17 mouse cellular contexts compared by ENCODE assay signal in the genomic region with DNA sequence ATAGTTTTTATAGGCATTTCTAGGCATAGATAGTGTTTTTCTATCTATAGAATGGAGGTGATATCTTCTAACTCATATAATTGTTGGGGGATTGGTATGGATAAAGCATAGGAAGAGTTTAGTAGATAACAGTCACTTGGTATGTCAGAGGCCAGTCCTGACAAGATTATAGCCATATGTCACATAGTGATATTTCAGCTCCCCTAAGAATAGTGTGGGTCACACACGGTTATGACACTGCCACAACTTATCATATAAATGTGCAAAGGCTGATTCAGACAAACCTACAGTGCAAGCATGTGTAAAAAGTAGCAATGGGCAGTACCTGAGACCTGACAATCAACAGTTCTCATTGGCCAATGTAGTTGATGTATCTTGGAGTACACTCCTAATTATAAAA.
"Had no signal": no experiment of that assay in that cellular context is flagged by ENCODE, and none has a peak within 500 bp of the region (broad histone marks: within the 10 kb centered on the region; RNA-seq: fewer than 3 reads in every experiment).

No protein-coding gene starts in this region.

- H3K9ac ChIP-seq: lung, embryonic 15.5 days; midbrain, embryonic 15.5 days; neural tube, embryonic 12.5 days had no signal

- ATAC-seq: intestine, postnatal 0 days; midbrain, embryonic 15.5 days had no signal

- H3K27me3 ChIP-seq: lung, embryonic 15.5 days; midbrain, embryonic 15.5 days; neural tube, embryonic 12.5 days had no signal

- H3K27ac ChIP-seq: kidney, postnatal 0 days; layer of hippocampus, adult 2 months; lung, embryonic 15.5 days; midbrain, embryonic 10.5 days; midbrain, embryonic 15.5 days; neural tube, embryonic 12.5 days; stomach, postnatal 0 days had no signal

- DNase-seq: kidney, adult 2 months; kidney, postnatal 25 days; layer of hippocampus, adult 9-11 months; lung, adult 18-20 months; lung, postnatal 10 days; lung, postnatal 4 days; thymus, adult 2 months; thymus, postnatal 14 days; thymus, postnatal 4 days had no signal

- H3K4me2 ChIP-seq: lung, embryonic 15.5 days; midbrain, embryonic 15.5 days; neural tube, embryonic 12.5 days had no signal

- H3K4me1 ChIP-seq: lung, embryonic 15.5 days; midbrain, embryonic 10.5 days; midbrain, embryonic 15.5 days; neural tube, embryonic 12.5 days had no signal

- H3K9me3 ChIP-seq: lung, embryonic 15.5 days; midbrain, embryonic 10.5 days; midbrain, embryonic 15.5 days; neural tube, embryonic 12.5 days had no signal

- H3K4me3 ChIP-seq: layer of hippocampus, adult 2 months; lung, embryonic 15.5 days; midbrain, embryonic 10.5 days; midbrain, embryonic 15.5 days; neural tube, embryonic 12.5 days had no signal
